Mouse (Mus musculus): Measurements from ENCODE around the gene Spin1.

Spin1 gene

DNA sequence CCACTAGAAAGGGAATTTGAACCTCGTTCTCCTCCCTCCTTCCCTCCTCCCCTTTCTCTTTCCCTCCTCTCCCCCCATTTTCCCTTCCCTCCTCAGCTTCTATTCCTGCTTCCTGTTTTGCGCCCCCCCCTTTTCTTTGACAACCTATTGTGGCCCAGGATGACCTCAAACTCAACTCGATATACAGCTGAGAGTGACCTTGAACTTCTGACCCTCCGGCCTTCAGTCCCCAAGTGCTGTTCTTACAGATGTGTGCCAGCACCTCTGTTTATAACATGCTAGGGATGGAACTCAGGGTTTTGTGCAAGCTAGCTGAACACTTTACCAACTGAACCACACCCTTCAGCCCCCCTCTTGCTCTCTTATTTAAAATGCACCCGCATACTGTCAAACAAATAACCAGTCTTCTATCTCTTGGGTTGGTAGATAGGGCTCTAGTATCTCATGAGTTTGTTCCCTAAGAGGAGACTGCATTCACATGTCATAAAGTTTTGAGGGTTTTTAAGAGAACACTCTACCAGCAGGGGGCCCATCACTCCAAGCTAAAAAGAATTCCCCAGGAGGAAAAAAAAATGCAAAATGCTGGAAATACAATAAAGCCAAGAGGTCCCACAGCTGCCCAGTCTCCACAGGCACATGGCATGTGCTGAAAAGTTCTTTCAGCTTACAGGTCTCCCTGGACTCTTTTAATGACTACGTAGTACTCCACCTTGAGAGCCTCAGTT is 90.9 kb downstream of the Spin1 start:
- DNase-seq (ENCODE audit: extremely low read depth, low read depth) = no peak

- DNase-seq (ENCODE audit: extremely low read depth, low read depth) = no peak
These were observed 93.2 kb downstream of the Spin1 start for GRCm38 (mm10) chr13:51193893-51194292.

DNA sequence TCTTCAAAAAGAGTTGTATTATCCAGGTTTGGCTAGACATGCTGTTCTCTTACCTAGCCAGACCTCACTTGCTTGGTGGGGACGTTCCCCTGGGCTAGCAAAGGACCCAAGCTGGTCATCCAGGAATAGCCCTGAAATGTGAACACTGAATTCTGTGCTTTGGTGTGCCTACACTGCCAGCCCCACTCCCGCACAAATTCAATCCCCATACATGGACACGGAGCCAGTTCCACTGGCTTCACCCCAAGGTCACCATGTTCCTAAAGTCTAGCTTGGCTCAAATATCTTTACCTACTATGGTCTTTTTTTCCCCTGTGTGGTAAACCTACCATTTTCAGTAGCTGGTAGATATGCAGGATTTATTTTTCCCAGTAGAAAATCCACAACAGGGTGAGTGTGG is 97.0 kb downstream of the Spin1 start:
- DNase-seq (ENCODE audit: extremely low read depth, low read depth) = no peak

GRCm38 (mm10) chr13:51198186-51198585 is 97.5 kb downstream of the Spin1 start:
- DNase-seq (ENCODE audit: extremely low read depth, low read depth) = no peak
